Mouse (Mus musculus): ENCODE measurements around the gene Lzts3. TPM values are rescaled to one million over a fixed set of nuclear protein-coding genes. Genes with fewer than 3 reads are reported as not detected.
"Not testable (repeated sequence)": the region's sequence is repeated elsewhere in the genome, so short reads cannot be mapped to it uniquely, and the experiment has no call there.

Gene Lzts3
- 114 and 133 TPM in 2 replicates for polyA plus RNA-seq (2012; rRNA removed)

GRCm38 (mm10) chr2:130642684-130643369 lies at the start of gene Lzts3:
Gene Lzts3 (minus strand): TSS chr2:130642803.
- peak in 1 of 2 experiments; percentile 91 for DNase-seq (ENCODE audit: extremely low spot score in 1 of 2, low spot score in 1 of 2)

DNA sequence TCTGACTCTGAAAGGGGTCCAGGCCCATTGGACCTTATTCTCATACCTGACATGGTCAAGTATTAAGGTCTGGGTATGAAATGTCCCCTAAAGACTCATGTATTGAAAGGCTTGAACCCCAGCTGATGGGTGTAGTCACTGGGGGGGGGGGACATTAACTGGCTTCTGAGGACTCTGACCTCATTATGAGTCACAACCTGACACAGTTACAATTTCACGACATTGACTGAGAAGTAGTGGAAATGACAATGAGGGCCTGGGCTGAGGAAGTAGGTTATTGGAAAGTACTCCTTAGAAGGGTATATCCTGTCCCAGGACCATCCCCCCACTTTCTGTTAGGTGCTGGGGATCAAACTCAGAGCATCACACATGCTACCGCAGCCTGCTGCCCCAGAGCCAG lies 46.4 kb upstream of the Lzts3 start:
- DNase-seq (ENCODE audit: extremely low spot score in 1 of 2, low spot score in 1 of 2), result no peak

DNA sequence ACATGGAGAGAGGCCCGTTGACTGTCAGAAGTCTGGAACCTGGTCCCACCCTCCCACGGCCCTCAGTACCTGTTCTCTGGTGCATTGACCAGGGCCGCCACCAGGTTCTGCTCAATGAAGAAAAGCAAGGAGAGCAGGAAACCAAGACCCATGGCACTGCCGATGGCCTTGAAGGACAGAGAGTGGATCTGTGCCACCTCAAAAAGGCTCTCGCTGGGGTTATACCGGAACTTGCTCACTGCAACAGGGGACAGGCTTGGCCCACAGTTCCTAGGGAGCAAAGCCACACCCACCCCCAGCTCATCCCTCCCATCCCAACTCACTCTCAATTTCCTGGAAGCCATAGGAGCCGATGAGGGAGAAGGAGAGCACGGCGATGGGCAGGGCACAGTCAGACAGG lies 42.8 kb upstream of the Lzts3 start:
- DNase-seq (ENCODE audit: extremely low spot score in 1 of 2, low spot score in 1 of 2), result no peak

- no peak for DNase-seq (ENCODE audit: extremely low spot score in 1 of 2, low spot score in 1 of 2)
Measured at GRCm38 (mm10) chr2:130681531-130681930, 38.9 kb upstream of the Lzts3 start.

- no peak for DNase-seq (ENCODE audit: extremely low spot score in 1 of 2, low spot score in 1 of 2)
Measured at GRCm38 (mm10) chr2:130679899-130680298, 37.3 kb upstream of the Lzts3 start.

GRCm38 (mm10) chr2:130679154-130679553 lies 36.6 kb upstream of the Lzts3 start:
- no peak for DNase-seq (ENCODE audit: extremely low spot score in 1 of 2, low spot score in 1 of 2)

DNA sequence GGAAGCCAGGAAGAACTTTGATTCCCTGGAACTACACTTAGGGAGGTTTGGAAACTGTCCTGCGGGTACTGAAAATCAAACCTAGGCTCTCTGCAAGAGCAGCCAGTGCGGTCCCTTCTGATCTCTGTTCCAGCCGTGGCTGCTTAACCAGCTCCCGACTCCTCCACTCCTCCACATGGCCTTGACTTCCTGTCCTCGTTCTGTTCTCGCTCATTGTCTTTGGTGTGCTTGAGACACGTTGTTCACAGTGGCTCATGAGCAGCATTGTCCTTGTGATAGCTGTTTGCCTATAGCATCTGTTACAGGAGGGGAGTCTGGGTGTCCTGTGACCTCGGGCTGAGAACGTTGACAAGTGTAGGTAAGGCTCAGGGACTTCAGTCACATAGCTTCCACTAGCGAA lies 34.6 kb upstream of the Lzts3 start:
- no peak for DNase-seq (ENCODE audit: extremely low spot score in 1 of 2, low spot score in 1 of 2)

- peak; percentile 81 to 89 for DNase-seq (ENCODE audit: extremely low spot score in 1 of 2, low spot score in 1 of 2)
Measured at GRCm38 (mm10) chr2:130667559-130667958, 25.0 kb upstream of the Lzts3 start, which contains the start of gene Itpa. Gene Itpa (plus strand): TSS chr2:130667610.

DNA sequence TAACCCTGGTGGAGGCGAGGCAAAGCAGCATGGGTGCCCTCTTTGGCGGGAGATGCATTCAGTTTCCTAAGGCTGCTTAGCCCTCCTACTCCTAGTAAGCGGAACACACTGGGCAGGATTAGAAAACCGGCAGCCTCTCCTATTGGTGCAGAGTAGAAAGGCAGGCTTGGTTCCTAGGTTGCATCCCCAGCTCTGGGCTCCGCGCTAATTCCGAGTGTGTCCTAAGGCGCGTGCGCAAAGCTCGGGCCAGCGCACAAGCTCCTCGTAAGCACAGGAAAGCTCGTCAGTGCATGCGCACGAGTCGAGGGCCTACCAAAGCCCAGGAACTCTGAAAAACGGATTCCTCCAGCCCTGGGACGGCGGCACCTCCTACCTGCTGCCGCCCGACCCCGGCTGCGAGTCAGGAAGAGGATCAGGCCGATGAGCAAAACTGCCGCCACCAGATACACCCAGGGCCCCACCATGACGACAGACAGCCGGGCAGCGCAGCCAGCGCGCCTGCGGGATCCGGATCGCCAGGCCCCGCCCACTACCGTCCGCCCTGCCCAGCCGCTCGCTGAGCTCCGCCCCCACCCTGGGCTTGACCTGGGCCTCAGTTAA lies 21.6 kb upstream of the Lzts3 start, which contains the start of gene Ddrgk1:
Gene Ddrgk1, minus strand, starts transcription at position 558 of the 600 bp plus-strand sequence.
- peak; percentile 94 to 95 for DNase-seq (ENCODE audit: extremely low spot score in 1 of 2, low spot score in 1 of 2)

- no peak for DNase-seq (ENCODE audit: extremely low spot score in 1 of 2, low spot score in 1 of 2)
Measured at GRCm38 (mm10) chr2:130663342-130663741, 20.7 kb upstream of the Lzts3 start.

GRCm38 (mm10) chr2:130658530-130658929 lies 15.9 kb upstream of the Lzts3 start:
- DNase-seq (ENCODE audit: extremely low spot score in 1 of 2, low spot score in 1 of 2), result no peak

DNA sequence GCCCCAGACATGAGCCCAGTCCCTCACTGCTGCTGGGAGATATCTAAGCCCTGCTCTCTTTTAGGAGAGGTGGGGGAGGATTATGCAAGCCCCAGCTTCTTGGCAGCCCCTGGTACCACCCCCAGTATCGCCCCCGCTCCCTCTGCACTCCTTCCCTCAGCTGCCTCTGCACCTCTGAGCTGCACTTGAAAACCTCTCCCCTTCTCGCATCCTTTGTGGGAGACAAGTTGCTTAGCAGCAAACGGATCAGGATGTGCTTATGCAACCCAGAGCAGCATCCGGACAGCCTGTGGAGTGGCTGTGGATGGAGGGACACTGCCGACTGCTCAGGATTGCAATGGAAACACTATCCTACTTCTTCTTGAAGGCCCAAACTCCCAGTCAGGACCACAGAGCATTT lies 14.9 kb upstream of the Lzts3 start:
- DNase-seq (ENCODE audit: extremely low spot score in 1 of 2, low spot score in 1 of 2), result peak; percentile 85 to 92

DNA sequence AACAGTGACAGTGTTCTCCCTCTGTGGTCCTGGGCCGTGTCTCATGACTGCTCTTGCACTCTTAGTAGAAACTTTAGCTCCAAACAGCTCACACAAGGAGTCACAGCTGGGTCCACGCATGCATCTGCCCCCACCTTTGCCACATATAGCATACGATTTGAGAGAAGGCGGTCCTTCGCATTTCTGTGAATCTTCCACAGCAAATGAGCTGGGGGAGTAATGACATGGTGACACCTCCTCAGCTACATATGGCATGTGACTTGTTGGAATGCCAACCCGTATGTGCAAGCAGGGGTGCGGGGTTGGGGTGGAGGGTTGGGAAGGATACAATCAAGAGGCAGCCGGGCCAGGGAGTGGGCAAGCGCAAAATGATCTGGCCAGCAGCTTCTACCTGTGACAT lies 13.9 kb upstream of the Lzts3 start:
- peak; percentile 84 to 87 for DNase-seq (ENCODE audit: extremely low spot score in 1 of 2, low spot score in 1 of 2)

GRCm38 (mm10) chr2:130655660-130656339 lies 13.2 kb upstream of the Lzts3 start:
- no peak for DNase-seq (ENCODE audit: extremely low spot score in 1 of 2, low spot score in 1 of 2)

GRCm38 (mm10) chr2:130653760-130654159 lies 11.2 kb upstream of the Lzts3 start:
- DNase-seq (ENCODE audit: extremely low spot score in 1 of 2, low spot score in 1 of 2), result no peak

DNA sequence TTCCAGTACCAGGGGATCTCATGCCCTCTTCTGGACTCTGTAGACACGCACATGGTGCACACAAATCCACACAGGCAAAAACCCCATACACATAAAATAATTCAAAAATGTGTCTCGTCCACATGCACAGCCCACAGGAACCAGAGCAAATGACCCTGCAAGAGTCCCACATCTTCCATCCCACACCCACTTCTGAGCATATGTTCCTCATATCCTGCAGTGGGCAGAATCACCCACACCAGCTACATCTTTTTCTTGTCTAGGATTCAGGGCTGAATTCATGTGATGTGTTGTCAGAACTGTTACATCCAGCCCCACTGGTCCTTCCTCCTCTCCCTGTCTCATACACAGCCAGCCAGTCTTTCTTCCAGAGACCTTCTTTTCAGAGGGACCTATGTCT lies 10.7 kb upstream of the Lzts3 start:
- DNase-seq (ENCODE audit: extremely low spot score in 1 of 2, low spot score in 1 of 2), result peak in 1 of 2 experiments; percentile 70

- not testable (repeated sequence) for DNase-seq (ENCODE audit: extremely low spot score in 1 of 2, low spot score in 1 of 2)
Measured at GRCm38 (mm10) chr2:130649028-130649427, 6.4 kb upstream of the Lzts3 start.

DNA sequence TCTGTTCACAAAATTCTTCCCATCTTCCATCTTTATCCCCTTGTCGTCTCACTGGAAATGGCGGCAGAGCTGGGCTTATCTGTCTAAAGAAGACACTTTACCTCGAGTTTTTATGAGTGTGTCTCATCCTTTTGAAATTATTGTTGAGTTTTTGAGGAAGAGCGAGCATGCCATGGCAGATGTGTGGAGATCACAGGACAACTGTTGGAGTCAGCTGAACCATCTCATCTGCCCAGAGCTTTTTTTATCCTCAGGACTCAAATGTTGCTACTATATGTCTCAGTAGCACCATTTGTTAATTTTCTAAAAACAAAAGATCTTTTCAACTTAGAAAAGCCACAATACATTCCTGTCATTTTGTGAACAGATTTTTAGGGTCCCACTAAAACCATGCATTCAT lies 2.6 kb upstream of the Lzts3 start:
- DNase-seq (ENCODE audit: extremely low spot score in 1 of 2, low spot score in 1 of 2), result no peak

- no peak for DNase-seq (ENCODE audit: extremely low spot score in 1 of 2, low spot score in 1 of 2)
Measured at GRCm38 (mm10) chr2:130642197-130642660, 374 bp downstream of the Lzts3 start.

DNA sequence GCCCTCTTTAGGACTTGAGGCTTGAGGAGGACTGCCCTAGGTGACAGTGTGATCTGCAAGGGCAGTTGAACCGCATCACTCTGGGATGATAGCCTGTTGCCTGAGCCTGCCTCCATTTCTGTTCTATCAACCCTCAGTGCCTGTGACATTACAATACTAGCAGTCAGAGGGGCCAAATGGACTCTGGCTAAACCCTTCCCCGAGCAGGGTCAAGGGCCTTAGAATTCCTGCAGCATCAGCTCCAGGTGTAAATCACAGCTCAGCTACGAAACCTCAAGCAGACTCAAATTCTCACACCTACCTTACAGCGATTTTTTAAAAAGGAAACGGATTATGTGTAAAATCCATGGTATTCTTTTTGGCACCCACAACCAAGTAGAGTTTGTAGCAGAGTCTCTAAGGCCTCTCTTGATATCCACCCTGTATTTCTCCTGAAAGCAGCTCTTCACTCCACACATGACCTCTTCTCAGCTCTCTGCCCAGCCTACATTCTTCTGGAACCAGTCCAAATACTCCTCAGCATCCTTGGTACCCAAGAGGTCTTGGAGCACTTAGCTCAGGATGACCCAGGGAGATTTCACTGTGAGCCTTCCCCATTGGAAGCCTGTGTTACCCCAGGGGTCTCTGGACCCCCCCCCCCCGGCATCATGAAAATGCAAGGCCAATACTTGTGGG lies 1.1 kb downstream of the Lzts3 start:
- no peak for DNase-seq (ENCODE audit: extremely low spot score in 1 of 2, low spot score in 1 of 2)

- no peak for DNase-seq (ENCODE audit: extremely low spot score in 1 of 2, low spot score in 1 of 2)
Measured at GRCm38 (mm10) chr2:130639276-130639675, 3.3 kb downstream of the Lzts3 start.
